Mouse (Mus musculus): ENCODE data around the gene Ergic2. TPM values are rescaled to one million over a fixed set of nuclear protein-coding genes. Genes with fewer than 3 reads are reported as not detected.

Gene Ergic2
- polyA plus RNA-seq, 1 experiment from 2014 or later = 156 TPM

DNA sequence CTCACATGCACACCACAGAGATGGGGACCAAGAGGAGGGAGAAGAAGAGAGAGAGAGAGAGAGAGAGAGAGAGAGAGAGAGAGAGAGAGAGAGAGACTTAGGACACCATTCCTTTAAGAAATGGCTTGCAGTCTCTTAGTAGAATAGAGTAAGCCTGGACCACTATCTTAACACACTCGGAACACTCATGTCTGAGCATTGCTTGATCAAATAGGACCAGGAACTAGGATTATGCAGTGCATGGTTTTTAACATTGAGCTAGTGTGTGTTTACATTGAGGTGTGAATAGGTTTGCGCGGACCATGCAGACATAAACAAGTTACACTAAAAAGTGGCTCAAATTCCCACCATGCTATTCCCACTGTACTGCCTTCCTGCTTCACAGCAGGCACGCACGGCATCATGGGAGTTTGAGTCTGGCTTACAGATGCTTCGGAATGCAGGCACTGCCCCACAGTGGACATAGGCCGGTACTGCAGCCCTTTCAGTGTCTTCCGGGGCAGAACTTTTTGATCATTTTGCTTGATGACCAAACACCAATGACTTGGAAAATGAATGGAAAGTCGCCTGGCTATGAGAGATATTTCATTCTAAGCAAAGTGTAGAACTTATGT, 76.3 kb downstream of the Ergic2 start:
- no peaks in the 10 kb centered on the region for H3K36me3 ChIP-seq (ENCODE audit: control insufficient read depth, insufficient read depth, low read length)
- no peaks in the 10 kb centered on the region for H3K4me1 ChIP-seq (replicated peaks; ENCODE audit: control insufficient read depth, insufficient read depth, low read length)
- ATAC-seq (replicated peaks; ENCODE audit: low FRiP score) = peak; percentile 73; the same call in 1 of the 2 replicates

GRCm38 (mm10) chr6:148133536-148133935, 78.6 kb downstream of the Ergic2 start:
- Histone ChIP-seq H3K36me3 (ENCODE audit: control insufficient read depth, insufficient read depth, low read length) (no peaks in the 10 kb centered on the region), H3K4me2 (no peak overlapping the region), H3K9ac (ENCODE audit: low read depth, low read length) (no peak overlapping the region), H3K4me1 (replicated peaks; ENCODE audit: control insufficient read depth, insufficient read depth, low read length) (no peaks in the 10 kb centered on the region), H3K9me3 (ENCODE audit: control insufficient read depth, low read length) (no peaks in the 10 kb centered on the region), H3K4me3 (ENCODE audit: low read depth, low read length) (no peak overlapping the region), H3K27me3 (replicated peaks; ENCODE audit: control insufficient read depth, insufficient read depth, low read length) (no peaks in the 10 kb centered on the region), H3K27ac (ENCODE audit: low read depth, low read length) (no peak overlapping the region)
- no peak for DNase-seq (ENCODE audit: low spot score)
- ATAC-seq (replicated peaks; ENCODE audit: low FRiP score) = no peak

More for the DNA sequence above, 76.3 kb downstream of the Ergic2 start:
- no peak overlapping the region for H3K9ac ChIP-seq (ENCODE audit: low read depth, low read length)
- 26% methylated on average over 9 of the region's 9 CpGs for WGBS
- no peaks in the 10 kb centered on the region for H3K9me3 ChIP-seq (ENCODE audit: control insufficient read depth, low read length)
- H3K27me3 ChIP-seq (replicated peaks; ENCODE audit: control insufficient read depth, insufficient read depth, low read length) = no peaks in the 10 kb centered on the region
- DNase-seq (ENCODE audit: low spot score) = peak; percentile 52
- H3K4me2 ChIP-seq = no peak overlapping the region
- H3K27ac ChIP-seq (ENCODE audit: low read depth, low read length) = no peak overlapping the region
- no peak overlapping the region for H3K4me3 ChIP-seq (ENCODE audit: low read depth, low read length)

- no peak for DNase-seq (ENCODE audit: low spot score)
- WGBS = 76% methylated on average over 10 of the region's 10 CpGs
- Histone ChIP-seq H3K9me3 (ENCODE audit: control insufficient read depth, low read length) (no peaks in the 10 kb centered on the region), H3K4me1 (replicated peaks; ENCODE audit: control insufficient read depth, insufficient read depth, low read length) (no peaks in the 10 kb centered on the region), H3K27me3 (replicated peaks; ENCODE audit: control insufficient read depth, insufficient read depth, low read length) (no peaks in the 10 kb centered on the region), H3K36me3 (ENCODE audit: control insufficient read depth, insufficient read depth, low read length) (no peaks in the 10 kb centered on the region), H3K4me3 (ENCODE audit: low read depth, low read length) (no peak overlapping the region), H3K9ac (ENCODE audit: low read depth, low read length) (no peak overlapping the region), H3K4me2 (no peak overlapping the region), H3K27ac (ENCODE audit: low read depth, low read length) (no peak overlapping the region)
- no peak for ATAC-seq (replicated peaks; ENCODE audit: low FRiP score)
Observed at GRCm38 (mm10) chr6:148132314-148132713, 79.9 kb downstream of the Ergic2 start.

Other genes with a start within 250 kb of the Ergic2 start
- 1.9 and 2.3 TPM in 2 replicates for gene Far2, start 165.1 kb downstream of the Ergic2 start, polyA plus RNA-seq (2014; fragmentation: Nextera tagmentation; extraction: Ambion mirVana)
- gene Tmtc1, start 232.0 kb upstream of the Ergic2 start, polyA plus RNA-seq (2014; fragmentation: Nextera tagmentation; extraction: Ambion mirVana) = 0.47 and 0.58 TPM in 2 replicates